Mouse (Mus musculus) forebrain, embryonic 12.5 days (tissue): ENCODE results near the gene Hcn2. TPM values are rescaled to one million over a fixed set of nuclear protein-coding genes. Genes with fewer than 3 reads are reported as not detected.
A peak's percentile ranks its signal among the peaks of the same experiment; 100 is the strongest.

Experiments used
- ATAC-seq: fragments of 200-750 bp; cut with Nextera tagmentation; 2 replicates; pipeline ENCODE4 v1.8.0; 2017; ENCODE audit warnings: moderate TSS enrichment; ENCODE audit not compliant: low FRiP score
- H3K27ac ChIP-seq: fragments of 300-500 bp; sonication (generic); 2 replicates; pipeline ENCODE4 v1.5.1; 2016; ENCODE audit warnings: mild to moderate bottlenecking
- H3K27me3 ChIP-seq: fragments of 300-500 bp; sonication (generic); 2 replicates; pipeline ENCODE4 v1.6.1; 2016; ENCODE audit warnings: mild to moderate bottlenecking
- H3K36me3 ChIP-seq: fragments of 300-500 bp; sonication (generic); replicated peaks from 2 replicates; pipeline ENCODE4 v1.6.1; 2016; ENCODE audit warnings: mild to moderate bottlenecking
- H3K4me1 ChIP-seq: fragments of 300-500 bp; sonication (generic); 2 replicates; pipeline ENCODE4 v1.6.1; 2016
- H3K4me2 ChIP-seq: fragments of 300-500 bp; sonication (generic); 2 replicates; pipeline ENCODE4 v1.6.1; 2016; ENCODE audit warnings: mild to moderate bottlenecking, moderate library complexity
- H3K4me3 ChIP-seq: fragments of 300-500 bp; sonication (generic); replicated peaks from 2 replicates; pipeline ENCODE4 v1.5.1; 2016; ENCODE audit warnings: mild to moderate bottlenecking
- H3K9ac ChIP-seq: fragments of 300-500 bp; sonication (generic); 2 replicates; pipeline ENCODE4 v1.6.1; 2016; ENCODE audit warnings: mild to moderate bottlenecking
- H3K9me3 ChIP-seq: fragments of 300-500 bp; sonication (generic); 2 replicates; pipeline ENCODE4 v1.6.1; 2016
- WGBS: fragments of 180-500 bp; shearing (Covaris S2); methylation state at CpG from one replicate; pipeline ENCODE4 v1.1.7; 2016; 5-methylcytosine and 5-hydroxymethylcytosine counted together
- polyA plus RNA-seq: library from polyadenylated mRNA; unstranded; fragments of >200 nt; fragmentation: Nextera tagmentation; extraction: Ambion mirVana; gene quantifications from 2 replicates; pipeline ENCODE4 v1.2.1, GENCODE M21; 2016

The Hcn2 gene
- polyA plus RNA-seq, 1 experiment from 2014 or later: 0.11 TPM

DNA sequence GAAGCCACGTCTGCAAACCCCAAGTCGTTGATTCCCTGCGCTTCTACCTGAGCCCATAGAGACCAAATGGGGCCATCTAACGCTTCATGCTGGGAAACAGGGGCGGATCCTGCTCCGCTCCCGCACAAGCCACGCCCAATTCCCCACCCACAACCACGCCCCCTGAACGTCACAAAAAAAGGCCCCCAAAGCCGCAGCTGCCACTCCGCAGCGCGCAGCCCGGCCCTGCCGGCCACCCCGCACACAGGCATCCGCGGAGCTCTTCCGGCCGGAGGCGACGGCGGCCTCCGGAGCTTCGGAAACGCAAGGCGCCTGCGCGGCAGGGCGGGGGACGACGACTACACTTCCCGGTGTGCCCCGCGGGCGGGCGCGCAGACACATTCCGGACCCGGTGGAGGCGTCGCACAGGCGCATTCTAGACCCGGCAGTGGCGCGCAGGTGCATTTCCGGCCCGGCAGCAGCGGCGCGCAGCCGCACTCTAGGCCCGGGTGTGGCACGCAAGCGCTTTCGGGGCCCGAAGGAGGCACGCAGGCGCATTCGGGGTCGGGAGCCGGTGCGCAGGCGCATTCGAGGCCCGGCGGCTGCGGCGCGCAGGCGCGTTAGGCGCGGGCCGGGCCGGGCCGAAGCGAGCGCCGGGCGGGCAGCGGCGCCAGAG lies 34.7 kb upstream of the Hcn2 start, which contains the start of gene Cdc34:
Gene Cdc34, plus strand, starts transcription at position 605 of the 655 bp plus-strand sequence.
- H3K27me3 ChIP-seq: 0 out of 2 replicates have a peak, but pooled peaks cover 3% of the 10 kb centered on the region
- H3K36me3 ChIP-seq: peaks cover 27% of the 10 kb centered on the region
- H3K4me2 ChIP-seq: peak within 1 kb of the TSS; percentile 94
- H3K9ac ChIP-seq: peak within 1 kb of the TSS; percentile 88
- ATAC-seq: peak; percentile 95
- H3K4me3 ChIP-seq: peak within 1 kb of the TSS; percentile 90
- WGBS: under 1% methylated on average over 84 of the region's 84 CpGs
- H3K9me3 ChIP-seq: no peaks in the 10 kb centered on the region
- peaks cover 27% of the 10 kb centered on the region for H3K4me1 ChIP-seq
- peak within 1 kb of the TSS; percentile 86 for H3K27ac ChIP-seq

DNA sequence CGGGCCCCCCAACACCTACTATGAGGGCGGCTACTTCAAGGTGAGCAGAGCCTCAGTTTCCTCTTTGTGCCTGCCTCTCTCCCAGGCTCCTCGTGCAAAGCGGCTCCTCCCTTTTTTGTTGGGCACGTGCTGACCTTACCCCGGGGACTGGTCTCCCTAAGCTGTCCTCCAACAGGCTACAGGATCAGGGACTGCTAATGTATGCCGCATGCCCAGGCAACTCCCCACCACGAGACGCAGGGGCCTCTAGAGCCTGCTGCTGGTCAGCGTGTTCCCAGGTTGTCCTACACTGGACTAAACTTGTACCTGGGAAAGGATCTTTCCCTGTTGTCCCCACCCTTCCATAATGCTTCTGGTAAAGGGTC lies 33.9 kb upstream of the Hcn2 start:
- H3K27me3 ChIP-seq: 0 out of 2 replicates have a peak, but pooled peaks cover 3% of the 10 kb centered on the region
- no peaks in the 10 kb centered on the region for H3K9me3 ChIP-seq
- ATAC-seq: peak; percentile 10
- peak overlapping the region; percentile 90 for H3K4me3 ChIP-seq
- peak overlapping the region; percentile 86 for H3K27ac ChIP-seq
- WGBS: under 1% methylated on average over 10 of the region's 10 CpGs
- peaks cover 35% of the 10 kb centered on the region for H3K36me3 ChIP-seq
- peak overlapping the region; percentile 88 for H3K9ac ChIP-seq
- H3K4me2 ChIP-seq: peak overlapping the region; percentile 94
- peaks cover 27% of the 10 kb centered on the region for H3K4me1 ChIP-seq

DNA sequence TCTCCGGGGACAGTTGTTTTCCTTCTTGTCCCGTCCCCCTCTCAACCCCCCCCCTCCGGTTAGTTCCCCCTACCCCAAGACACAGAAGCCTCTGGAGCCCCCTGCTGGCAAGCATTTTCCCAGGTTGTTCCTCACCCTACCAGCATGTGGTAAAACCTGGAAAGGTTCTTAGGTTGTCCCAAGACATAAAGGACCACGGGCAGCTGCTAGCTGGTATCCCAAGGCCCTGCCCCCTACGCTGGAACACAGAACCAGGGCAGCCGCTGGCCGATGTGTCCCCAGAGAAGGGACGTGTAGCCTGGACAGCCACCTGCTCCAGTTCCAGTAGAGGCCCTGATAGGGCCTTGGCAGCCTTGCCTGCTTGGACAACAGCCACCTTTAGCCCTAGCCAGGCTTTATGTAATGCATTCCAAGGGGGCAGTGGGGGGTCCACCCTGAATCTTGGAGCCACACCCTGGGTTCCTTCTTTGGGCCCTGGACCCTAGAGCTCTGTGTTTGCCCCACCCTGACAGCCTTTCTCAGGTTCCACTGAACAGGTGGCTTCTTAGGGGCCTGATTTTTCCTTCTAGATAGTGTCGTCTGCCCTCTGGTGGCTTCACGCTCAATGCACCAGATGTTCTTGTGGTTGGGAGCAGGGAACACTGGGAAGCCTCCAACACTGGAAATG lies 33.4 kb upstream of the Hcn2 start:
- ATAC-seq: no peak
- Histone ChIP-seq H3K27ac (peak overlapping the region; percentile 86), H3K27me3 (0 out of 2 replicates have a peak, but pooled peaks cover 3% of the 10 kb centered on the region), H3K36me3 (peaks cover 41% of the 10 kb centered on the region), H3K4me3 (peak overlapping the region; percentile 90), H3K4me1 (peaks cover 27% of the 10 kb centered on the region), H3K4me2 (peak overlapping the region; percentile 94), H3K9ac (peak overlapping the region; percentile 88), H3K9me3 (no peaks in the 10 kb centered on the region)
- 5% methylated on average over 10 of the region's 10 CpGs for WGBS

DNA sequence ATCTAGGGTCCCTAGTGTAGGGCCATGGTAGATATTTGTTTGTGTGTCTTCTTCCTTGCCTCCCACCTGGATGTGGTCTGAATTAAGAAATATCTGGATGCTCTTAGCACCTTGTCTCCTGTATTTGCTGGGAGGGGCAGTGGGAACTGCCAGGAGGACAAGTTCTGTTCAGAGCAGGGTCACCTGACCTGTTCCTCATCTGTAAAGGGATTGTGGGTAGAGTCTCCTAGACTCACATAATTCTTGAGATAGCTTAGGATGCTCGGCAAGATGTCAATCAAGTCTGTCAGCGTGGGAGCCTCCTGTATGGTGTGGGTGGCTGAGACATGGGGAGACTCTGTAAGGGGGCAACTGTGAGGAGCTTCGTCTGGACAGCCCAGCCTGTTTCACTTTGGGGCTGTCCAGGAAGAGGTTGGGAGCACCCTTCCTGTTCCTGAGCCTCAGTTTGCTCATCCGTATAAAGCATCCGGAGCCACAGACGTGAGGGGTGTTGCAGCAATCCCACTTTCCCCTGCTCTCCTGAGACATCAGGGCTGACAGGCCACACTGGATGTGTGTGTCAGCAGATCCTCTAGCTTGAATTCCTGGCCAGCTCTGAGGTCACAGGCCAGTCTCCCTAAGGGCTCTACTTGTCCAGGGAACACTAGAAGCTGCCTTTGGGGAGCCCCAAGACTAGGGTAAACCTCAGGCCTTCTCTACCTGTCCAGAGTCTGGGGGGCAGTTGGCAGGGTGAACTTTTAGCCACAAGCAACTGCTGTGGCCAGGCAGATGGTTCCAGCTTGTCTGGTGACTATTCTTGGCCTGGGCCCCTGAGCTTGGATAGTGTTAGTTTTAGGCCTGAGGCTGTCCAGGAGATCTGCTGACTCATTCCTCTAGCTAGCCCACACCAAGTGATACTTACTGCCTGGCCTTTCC lies 32.5 kb upstream of the Hcn2 start:
- Histone ChIP-seq H3K9me3 (no peaks in the 10 kb centered on the region), H3K4me2 (peak overlapping the region; percentile 94), H3K27me3 (0 out of 2 replicates have a peak, but pooled peaks cover 2% of the 10 kb centered on the region), H3K36me3 (peaks cover 50% of the 10 kb centered on the region), H3K27ac (no peak overlapping the region), H3K4me3 (peak overlapping the region; percentile 90), H3K9ac (peak overlapping the region; percentile 88), H3K4me1 (peaks cover 27% of the 10 kb centered on the region)
- no peak for ATAC-seq
- 91% methylated on average over 6 of the region's 6 CpGs for WGBS

DNA sequence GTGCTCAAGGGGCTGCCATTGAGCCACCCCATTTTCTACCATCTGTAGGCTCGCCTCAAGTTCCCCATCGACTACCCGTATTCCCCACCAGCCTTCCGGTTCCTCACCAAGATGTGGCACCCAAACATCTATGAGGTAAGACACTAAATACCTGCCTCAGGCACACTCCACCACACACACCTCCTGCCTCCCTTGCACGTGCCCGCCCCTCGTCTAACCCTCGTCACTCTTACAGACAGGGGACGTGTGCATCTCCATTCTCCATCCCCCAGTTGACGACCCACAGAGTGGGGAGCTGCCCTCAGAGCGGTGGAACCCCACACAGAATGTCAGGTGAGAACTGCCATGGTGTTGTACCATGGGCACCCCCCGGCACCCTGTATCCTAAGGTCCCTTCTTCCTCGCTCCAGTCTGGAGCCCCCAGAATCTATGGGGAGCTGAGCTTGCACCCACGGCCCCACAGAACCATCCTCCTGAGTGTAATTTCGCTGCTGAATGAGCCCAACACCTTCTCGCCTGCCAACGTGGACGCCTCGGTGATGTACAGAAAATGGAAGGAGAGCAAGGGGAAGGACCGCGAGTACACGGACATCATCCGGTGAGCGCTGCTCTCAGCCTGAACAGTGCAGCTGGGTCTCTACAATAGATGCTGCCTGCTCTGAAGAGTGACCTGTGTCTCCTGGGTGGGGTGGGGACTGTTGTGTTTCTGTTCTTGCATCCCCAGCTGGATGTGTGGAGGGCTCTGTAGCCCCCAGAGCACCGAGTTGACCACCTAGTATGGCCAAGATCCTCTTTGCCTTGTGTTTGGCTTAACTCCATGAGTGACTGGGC lies 31.4 kb upstream of the Hcn2 start:
- Histone ChIP-seq H3K9me3 (no peaks in the 10 kb centered on the region), H3K9ac (no peak overlapping the region), H3K27me3 (no peaks in the 10 kb centered on the region), H3K4me1 (peaks cover 27% of the 10 kb centered on the region), H3K27ac (no peak overlapping the region), H3K36me3 (peaks cover 60% of the 10 kb centered on the region), H3K4me3 (no peak overlapping the region), H3K4me2 (no peak overlapping the region)
- WGBS: 93% methylated on average over 25 of the region's 25 CpGs
- no peak for ATAC-seq

DNA sequence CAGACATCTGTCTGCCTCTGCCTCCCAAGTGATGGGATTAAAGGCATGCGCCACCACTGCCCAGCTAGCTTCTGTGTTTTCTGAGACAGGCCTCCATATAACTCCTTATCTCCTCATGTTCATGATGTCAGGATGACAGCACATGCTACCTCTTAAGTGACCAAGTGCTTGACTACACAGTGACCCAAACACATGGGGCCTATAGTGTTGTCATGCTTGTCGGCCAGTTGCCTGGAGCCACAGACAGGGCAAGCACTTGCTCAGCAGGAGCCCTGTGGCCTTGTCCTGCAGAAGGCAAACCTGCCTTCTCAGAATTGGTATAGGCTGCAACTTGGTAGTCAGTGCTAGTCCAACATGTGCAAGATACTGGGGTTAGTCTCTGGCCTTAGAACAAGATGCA lies 30.2 kb upstream of the Hcn2 start:
- no peak overlapping the region for H3K4me3 ChIP-seq
- no peaks in the 10 kb centered on the region for H3K27me3 ChIP-seq
- no peak overlapping the region for H3K27ac ChIP-seq
- H3K4me2 ChIP-seq: no peak overlapping the region
- H3K36me3 ChIP-seq: peaks cover 61% of the 10 kb centered on the region
- H3K9me3 ChIP-seq: no peaks in the 10 kb centered on the region
- WGBS: 90% methylated on average over 2 of the region's 2 CpGs
- peaks cover 20% of the 10 kb centered on the region for H3K4me1 ChIP-seq
- no peak for ATAC-seq
- H3K9ac ChIP-seq: no peak overlapping the region

DNA sequence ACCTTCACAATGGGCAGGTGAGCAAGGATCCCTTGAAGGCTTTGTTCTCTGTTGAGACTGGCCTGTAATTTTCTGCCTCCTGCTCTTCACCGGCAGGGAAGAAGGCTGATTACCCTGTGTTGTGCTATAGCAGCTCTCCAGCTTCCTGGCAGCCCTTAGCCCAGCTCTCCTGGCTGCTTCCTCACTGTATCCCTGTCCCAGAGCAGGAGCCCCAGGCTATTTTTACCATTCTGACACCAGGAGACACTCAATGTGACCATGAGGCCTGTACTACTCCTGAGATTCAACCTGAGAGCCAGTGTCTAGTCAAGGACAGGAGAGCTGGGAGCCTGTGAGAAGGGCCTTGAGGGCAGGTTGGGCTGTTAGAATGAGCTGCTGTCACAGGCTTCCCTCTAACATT lies 29.7 kb upstream of the Hcn2 start:
- H3K4me2 ChIP-seq: no peak overlapping the region
- H3K9ac ChIP-seq: no peak overlapping the region
- no peak overlapping the region for H3K27ac ChIP-seq
- H3K4me1 ChIP-seq: peaks cover 18% of the 10 kb centered on the region
- no peak for ATAC-seq
- H3K9me3 ChIP-seq: no peaks in the 10 kb centered on the region
- no peak overlapping the region for H3K4me3 ChIP-seq
- 88% methylated on average over 1 of the region's 1 CpGs for WGBS
- no peaks in the 10 kb centered on the region for H3K27me3 ChIP-seq
- H3K36me3 ChIP-seq: peaks cover 61% of the 10 kb centered on the region

DNA sequence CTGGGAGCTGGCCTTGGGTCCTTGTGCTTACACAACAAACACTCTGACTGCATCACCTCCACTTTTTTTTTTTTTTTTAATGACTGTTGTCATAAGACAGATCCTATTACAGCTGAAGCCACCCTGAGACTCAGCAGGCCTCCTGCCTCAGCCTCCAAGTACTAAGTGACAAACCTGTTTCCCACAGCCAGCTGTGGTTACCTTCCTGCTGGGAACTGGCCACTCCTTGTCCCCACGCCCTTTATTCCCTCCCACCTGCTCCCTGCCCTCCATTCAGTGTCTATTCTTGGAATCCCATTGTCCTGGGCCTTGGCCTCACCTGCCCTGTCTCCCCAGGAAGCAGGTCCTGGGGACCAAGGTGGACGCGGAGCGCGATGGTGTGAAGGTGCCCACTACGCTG lies 28.9 kb upstream of the Hcn2 start:
- Histone ChIP-seq H3K36me3 (peaks cover 61% of the 10 kb centered on the region), H3K4me3 (no peak overlapping the region), H3K4me1 (peaks cover 18% of the 10 kb centered on the region), H3K27ac (no peak overlapping the region), H3K9ac (no peak overlapping the region), H3K9me3 (no peaks in the 10 kb centered on the region), H3K4me2 (no peak overlapping the region), H3K27me3 (no peaks in the 10 kb centered on the region)
- 95% methylated on average over 6 of the region's 6 CpGs for WGBS
- no peak for ATAC-seq

DNA sequence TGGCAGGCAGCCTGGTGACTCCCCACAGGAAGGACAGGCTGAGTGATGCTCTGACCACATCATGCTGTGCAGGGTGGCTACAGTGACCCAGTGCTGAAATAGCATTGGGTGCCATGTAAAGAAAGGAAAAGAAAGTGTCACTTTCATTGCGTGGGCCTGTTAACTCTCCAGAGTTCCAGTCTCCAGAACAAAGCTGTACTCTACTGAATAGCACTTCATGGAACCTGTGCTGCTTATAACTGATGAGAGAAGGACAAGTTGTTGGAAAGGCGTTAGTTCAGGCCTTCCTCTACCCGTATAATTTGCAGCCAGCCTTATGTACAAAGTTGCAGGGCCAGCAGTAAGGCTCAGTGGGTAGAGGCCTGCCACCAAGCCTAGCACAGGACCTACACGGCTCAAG lies 27.7 kb upstream of the Hcn2 start, which contains the start of gene Gzmm:
Gene Gzmm, plus strand, starts transcription at position 301 of the 400 bp plus-strand sequence.
- H3K4me1 ChIP-seq: peaks cover 7% of the 10 kb centered on the region
- H3K9me3 ChIP-seq: no peaks in the 10 kb centered on the region
- no peak within 1 kb of the TSS for H3K9ac ChIP-seq
- WGBS: 91% methylated on average over 4 of the region's 4 CpGs
- H3K4me3 ChIP-seq: no peak within 1 kb of the TSS
- H3K4me2 ChIP-seq: no peak within 1 kb of the TSS
- H3K27ac ChIP-seq: no peak within 1 kb of the TSS
- ATAC-seq: no peak
- peaks cover 61% of the 10 kb centered on the region for H3K36me3 ChIP-seq
- no peaks in the 10 kb centered on the region for H3K27me3 ChIP-seq

DNA sequence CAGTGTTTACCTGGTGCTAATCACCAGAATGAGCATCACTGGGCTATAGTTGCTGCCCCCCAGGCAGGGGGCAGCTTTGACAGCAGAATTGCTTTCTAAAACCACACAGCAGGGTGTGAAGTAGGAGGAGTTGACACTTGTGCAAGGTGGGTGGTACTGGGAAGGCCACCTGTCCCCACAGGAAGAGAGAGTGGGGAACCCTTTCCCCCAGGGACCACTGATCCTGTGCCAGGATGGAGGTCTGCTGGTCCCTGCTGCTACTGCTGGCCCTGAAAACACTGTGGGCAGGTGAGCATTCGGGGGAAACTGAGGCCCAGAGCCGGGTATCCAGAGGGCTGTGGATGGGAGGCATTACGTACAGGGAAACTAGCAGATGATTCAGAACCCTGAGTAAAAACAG lies 27.3 kb upstream of the Hcn2 start:
- Histone ChIP-seq H3K4me1 (peaks cover 3% of the 10 kb centered on the region), H3K4me3 (no peak overlapping the region), H3K9ac (no peak overlapping the region), H3K4me2 (no peak overlapping the region), H3K27me3 (no peaks in the 10 kb centered on the region), H3K36me3 (peaks cover 58% of the 10 kb centered on the region), H3K27ac (no peak overlapping the region), H3K9me3 (no peaks in the 10 kb centered on the region)
- ATAC-seq: no peak
- WGBS: 95% methylated on average over 3 of the region's 3 CpGs

DNA sequence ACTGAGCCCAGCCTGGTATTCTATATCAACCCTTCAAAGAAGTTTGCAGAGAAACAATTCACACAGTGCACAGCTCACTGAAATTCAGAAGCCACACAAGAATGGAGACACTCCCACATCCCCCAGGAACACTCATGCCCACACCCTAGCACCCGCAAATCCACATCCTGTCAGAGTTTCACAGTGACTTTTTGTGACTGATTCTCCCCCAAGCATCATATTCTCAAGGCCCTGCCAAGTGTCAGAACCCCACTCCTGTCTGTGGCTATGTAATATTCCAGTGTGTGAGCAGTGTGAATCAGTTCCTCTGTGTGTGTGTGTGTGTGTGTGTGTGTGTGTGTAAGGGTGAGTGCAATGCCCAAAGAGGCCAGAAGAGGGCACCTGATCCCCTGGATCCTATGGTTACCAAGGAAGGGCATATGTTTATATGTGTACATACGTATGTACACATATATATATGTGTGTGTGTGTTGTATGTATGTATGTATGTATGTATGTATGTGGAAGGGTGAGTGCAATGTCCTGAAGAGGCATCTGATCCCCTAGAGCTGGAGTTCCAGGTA lies 24.4 kb upstream of the Hcn2 start:
- Histone ChIP-seq H3K9me3 (no peaks in the 10 kb centered on the region), H3K4me2 (no peak overlapping the region), H3K9ac (no peak overlapping the region), H3K4me3 (no peak overlapping the region), H3K36me3 (peaks cover 30% of the 10 kb centered on the region), H3K27me3 (no peaks in the 10 kb centered on the region), H3K27ac (no peak overlapping the region), H3K4me1 (0 out of 2 replicates have a peak, but pooled peaks cover 2% of the 10 kb centered on the region)
- 93% methylated on average over 2 of the region's 2 CpGs for WGBS
- ATAC-seq: no peak
